Mouse (Mus musculus) C2C12 (cell line): ENCODE measurements around the gene Kcnj16.

Source experiments
- CEBPB ChIP-seq: IDR thresholded peaks from one replicate; pipeline ENCODE4 v1.6.1; 2011; ENCODE audit warnings: low read depth, mild to moderate bottlenecking, control low read depth, moderate library complexity
- CTCF ChIP-seq: IDR thresholded peaks from one replicate; pipeline ENCODE4 v1.5.1; 2011; ENCODE audit not compliant: control insufficient read depth, insufficient read depth, insufficient read length
- MAX ChIP-seq: IDR thresholded peaks from one replicate; pipeline ENCODE4 v1.6.1; 2011; ENCODE audit warnings: mild to moderate bottlenecking, control low read depth
- MYOD1 ChIP-seq: IDR thresholded peaks from one replicate; pipeline ENCODE4 v1.6.1; 2011; ENCODE audit warnings: low read depth; ENCODE audit not compliant: control insufficient read depth, insufficient read length
- MYOG ChIP-seq: IDR thresholded peaks from one replicate; pipeline ENCODE4 v1.6.1; 2011; ENCODE audit not compliant: control insufficient read depth, insufficient read length; ENCODE audit errors: extremely low read depth

- TF ChIP-seq CTCF: no peak
- TF ChIP-seq MYOD1: no peak
- TF ChIP-seq CEBPB: no peak
- no peak for TF ChIP-seq MAX
- no peak for TF ChIP-seq MYOG
Observed at GRCm38 (mm10) chr11:111067787-111068186, 100.0 kb downstream of the Kcnj16 start.
